Mouse (Mus musculus) heart, postnatal 25 days (tissue): ENCODE results near the gene Rhot1. TPM values are rescaled to one million over a fixed set of nuclear protein-coding genes. Genes with fewer than 3 reads are reported as not detected.
"Not testable (repeated sequence)": the region's sequence is repeated elsewhere in the genome, so short reads cannot be mapped to it uniquely, and the experiment has no call there.

Source experiments
- DNase-seq: peaks from one replicate; pipeline ENCODE4 v3.0.0; 2022; ENCODE audit warnings: low spot score
- intact Hi-C: fragments of 180-260 bp; cut with DNase I; formaldehyde crosslinking; loops from one replicate; pipeline ENCODE4 v1.15.1; 2025
- total RNA-seq, 2 experiments: library from RNA; stranded (reverse); gene quantifications; 2 replicates each; pipeline ENCODE4 v1.2.3; 2021

The Rhot1 gene
- total RNA-seq, 2 experiments from 2014 or later = 62.4 to 68.1 TPM

GRCm38 (mm10) chr11:80185441-80185976 is 23.3 kb upstream of the Rhot1 start:
- not testable (repeated sequence) for DNase-seq
- intact Hi-C loops = loop anchor here (2.0 kb wide), 2 partner anchors 23 to 31 kb away; partner anchors contain the start of genes Adap2 and Rhot1

GRCm38 (mm10) chr11:80190280-80190679 is 18.5 kb upstream of the Rhot1 start:
- intact Hi-C loops = no loop called here
- DNase-seq = no peak

GRCm38 (mm10) chr11:80193827-80194226 is 15.0 kb upstream of the Rhot1 start:
- intact Hi-C loops = no loop called here
- no peak for DNase-seq

GRCm38 (mm10) chr11:80196351-80196750 is 12.5 kb upstream of the Rhot1 start:
- intact Hi-C loops = loop anchor here (5.0 kb wide), 1 partner anchor 154 kb away; no protein-coding TSS in a partner anchor
- DNase-seq = no peak

- DNase-seq = no peak
- intact Hi-C loops = loop anchor here (5.0 kb wide), 1 partner anchor 157 kb away; no protein-coding TSS in a partner anchor
Measured at GRCm38 (mm10) chr11:80199316-80199715, 9.5 kb upstream of the Rhot1 start.

GRCm38 (mm10) chr11:80199773-80200172 is 9.0 kb upstream of the Rhot1 start:
- intact Hi-C loops = loop anchor here (5.0 to 10.0 kb wide), 2 partner anchors 115 to 157 kb away; partner anchors contain the start of genes Atad5 and Crlf3
- no peak for DNase-seq

GRCm38 (mm10) chr11:80200326-80200725 is 8.5 kb upstream of the Rhot1 start:
- intact Hi-C loops = loop anchor here (10.0 kb wide), 1 partner anchor 116 kb away; the partner anchor contains the start of genes Atad5 and Crlf3
- DNase-seq = no peak

GRCm38 (mm10) chr11:80202296-80202695 is 6.5 kb upstream of the Rhot1 start:
- intact Hi-C loops = loop anchor here (10.0 kb wide), 1 partner anchor 117 kb away; the partner anchor contains the start of genes Atad5 and Crlf3
- DNase-seq = no peak

GRCm38 (mm10) chr11:80204037-80204436 is 4.8 kb upstream of the Rhot1 start:
- no peak for DNase-seq
- intact Hi-C loops = loop anchor here (10.0 kb wide), 1 partner anchor 119 kb away; the partner anchor contains the start of genes Atad5 and Crlf3

- intact Hi-C loops = loop anchor here (10.0 kb wide), 1 partner anchor 120 kb away; the partner anchor contains the start of genes Atad5 and Crlf3
- no peak for DNase-seq
Measured at GRCm38 (mm10) chr11:80204941-80205340, 3.9 kb upstream of the Rhot1 start.

- intact Hi-C loops = loop anchor here (2.0 to 10.0 kb wide), 2 partner anchors 24 to 124 kb away; partner anchors contain the start of genes Atad5 and Crlf3
- DNase-seq = no peak
Measured at GRCm38 (mm10) chr11:80208465-80208859, 357 bp upstream of the Rhot1 start.

GRCm38 (mm10) chr11:80210321-80210720 is 1.5 kb downstream of the Rhot1 start:
- DNase-seq = no peak
- intact Hi-C loops = no loop called here

GRCm38 (mm10) chr11:80212282-80212681 is 3.5 kb downstream of the Rhot1 start:
- DNase-seq = no peak

GRCm38 (mm10) chr11:80215291-80215690 is 6.5 kb downstream of the Rhot1 start:
- DNase-seq = no peak
- intact Hi-C loops = no loop called here

More at GRCm38 (mm10) chr11:80212282-80212681, 3.5 kb downstream of the Rhot1 start:
- intact Hi-C loops = no loop called here

- no peak for DNase-seq
- intact Hi-C loops = no loop called here
Measured at GRCm38 (mm10) chr11:80218657-80219293, 10.0 kb downstream of the Rhot1 start.

- intact Hi-C loops = not testable (repeated sequence)
Measured at GRCm38 (mm10) chr11:80230066-80230465, 21.2 kb downstream of the Rhot1 start.

GRCm38 (mm10) chr11:80237278-80237677 is 28.5 kb downstream of the Rhot1 start:
- intact Hi-C loops = no loop called here
- no peak for DNase-seq

More at GRCm38 (mm10) chr11:80230066-80230465, 21.2 kb downstream of the Rhot1 start:
- not testable (repeated sequence) for DNase-seq

GRCm38 (mm10) chr11:80238306-80238705 is 29.5 kb downstream of the Rhot1 start:
- intact Hi-C loops = no loop called here

GRCm38 (mm10) chr11:80247026-80247425 is 38.2 kb downstream of the Rhot1 start:
- no peak for DNase-seq
- intact Hi-C loops = no loop called here

More at GRCm38 (mm10) chr11:80238306-80238705, 29.5 kb downstream of the Rhot1 start:
- no peak for DNase-seq

GRCm38 (mm10) chr11:80248531-80248930 is 39.7 kb downstream of the Rhot1 start:
- intact Hi-C loops = no loop called here
- no peak for DNase-seq

GRCm38 (mm10) chr11:80264137-80264536 is 55.3 kb downstream of the Rhot1 start:
- DNase-seq = no peak
- intact Hi-C loops = no loop called here
